8 mouse cellular contexts compared by ENCODE assay signal in the genomic region with DNA sequence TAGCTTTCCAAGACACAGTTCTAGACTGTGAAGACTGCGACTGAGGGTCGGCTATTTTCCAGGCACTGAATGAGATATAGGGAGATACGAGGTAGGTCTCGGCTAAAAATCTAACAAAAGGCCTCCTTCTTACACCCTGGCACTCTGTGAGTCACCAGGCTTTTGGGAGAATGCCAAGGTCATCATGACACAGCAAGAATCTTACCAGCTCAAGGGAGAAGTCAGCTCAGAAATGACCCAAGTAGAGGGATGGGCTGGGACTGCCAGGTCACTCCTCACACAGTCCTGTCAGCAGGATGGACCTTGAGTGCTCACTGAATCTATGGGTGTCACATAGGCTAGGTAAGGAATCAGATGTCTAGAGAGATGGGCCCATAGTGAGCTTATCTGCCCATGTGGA. TPM values are rescaled to one million over a fixed set of nuclear protein-coding genes. Genes with fewer than 3 reads are reported as not detected.
A peak's percentile ranks its signal among the peaks of the same experiment; 100 is the strongest.
DNase-seq lines count a peak whose midpoint lies in the region; ATAC-seq and TF ChIP-seq lines count a peak whose summit lies in the region.

No protein-coding gene starts in this region.

- ATAC-seq in heart, embryonic 11.5 days (replicated peaks; ENCODE audit: insufficient number of reproducible peaks, low FRiP score, low TSS enrichment) = peak; percentile 28; the same call in 1 of the 2 replicates
- ATAC-seq in lung, postnatal 0 days = no peak; the same call in 1 of the 2 replicates
- ATAC-seq in hindbrain, embryonic 16.5 days = no peak
- ATAC-seq in midbrain, embryonic 13.5 days = no peak

- H3K4me1 ChIP-seq in heart, embryonic 11.5 days (ENCODE audit: control insufficient read depth, insufficient read depth, low read length) = 0 out of 2 replicates have a peak, but pooled peaks cover under 1% of the 10 kb centered on the region
- no peaks in the 10 kb centered on the region for H3K4me1 ChIP-seq in lung, postnatal 0 days (ENCODE audit: insufficient read depth, low read depth, low read length)
- H3K4me1 ChIP-seq in hindbrain, embryonic 16.5 days (ENCODE audit: control insufficient read depth, insufficient read depth, low read depth, low read length) = peaks cover 5% of the 10 kb centered on the region
- peaks cover 7% of the 10 kb centered on the region for H3K4me1 ChIP-seq in midbrain, embryonic 13.5 days (replicated peaks)

- WGBS in heart, embryonic 11.5 days (ENCODE audit: insufficient replicate concordance) = 65% methylated on average over 4 of the region's 4 CpGs
- 64% methylated on average over 4 of the region's 4 CpGs for whole genome bisulfite sequencing in lung, postnatal 0 days
- WGBS in hindbrain, embryonic 16.5 days = 80% methylated on average over 4 of the region's 4 CpGs
- 94% methylated on average over 4 of the region's 4 CpGs for WGBS in midbrain, embryonic 13.5 days

- peaks cover 41% of the 10 kb centered on the region for H3K79me3 ChIP-seq in C2C12 (ENCODE audit: low read depth)

- H3K4me2 ChIP-seq in heart, embryonic 11.5 days = peak overlapping the region; percentile 11; the same call in 1 of the 2 replicates
- H3K4me2 ChIP-seq in lung, postnatal 0 days (replicated peaks; ENCODE audit: low read depth, low read length) = no peak overlapping the region
- H3K4me2 ChIP-seq in hindbrain, embryonic 16.5 days (ENCODE audit: low read length) = no peak overlapping the region
- no peak overlapping the region for H3K4me2 ChIP-seq in midbrain, embryonic 13.5 days (replicated peaks)

- no peak overlapping the region for H3K4me3 ChIP-seq in C2C12 (ENCODE audit: insufficient read depth, poor library complexity, severe bottlenecking)
- no peak overlapping the region for H3K4me3 ChIP-seq in heart, embryonic 11.5 days (ENCODE audit: low read depth, low read length)
- H3K4me3 ChIP-seq in lung, postnatal 0 days (ENCODE audit: low read depth, low read length) = no peak overlapping the region
- no peak overlapping the region for H3K4me3 ChIP-seq in hindbrain, embryonic 16.5 days (ENCODE audit: low read length)
- H3K4me3 ChIP-seq in midbrain, embryonic 13.5 days (replicated peaks) = no peak overlapping the region

- H3K36me3 ChIP-seq in C2C12 (ENCODE audit: control insufficient read depth, insufficient read depth) = peaks cover 27% of the 10 kb centered on the region
- H3K36me3 ChIP-seq in heart, embryonic 11.5 days (ENCODE audit: control insufficient read depth, insufficient read depth, low read length) = no peaks in the 10 kb centered on the region
- H3K36me3 ChIP-seq in lung, postnatal 0 days (ENCODE audit: insufficient read depth, low read length) = no peaks in the 10 kb centered on the region
- no peaks in the 10 kb centered on the region for H3K36me3 ChIP-seq in hindbrain, embryonic 16.5 days (ENCODE audit: control insufficient read depth, insufficient read depth, low read length)
- H3K36me3 ChIP-seq in midbrain, embryonic 13.5 days = no peaks in the 10 kb centered on the region

- TF ChIP-seq EP300 in lung, postnatal 0 days (IDR thresholded peaks at IDR 0.05) = 0 out of 2 replicates have a peak, but pooled peaks have one; percentile 16

- peak overlapping the region; percentile 30 for H3ac ChIP-seq in C2C12 (ENCODE audit: control insufficient read depth, insufficient read length, low read depth)

- H3K9ac ChIP-seq in heart, embryonic 11.5 days (ENCODE audit: low read depth, low read length) = no peak overlapping the region
- H3K9ac ChIP-seq in lung, postnatal 0 days (replicated peaks; ENCODE audit: low read depth) = no peak overlapping the region
- H3K9ac ChIP-seq in hindbrain, embryonic 16.5 days (ENCODE audit: low read depth, low read length) = no peak overlapping the region
- H3K9ac ChIP-seq in midbrain, embryonic 13.5 days (replicated peaks) = no peak overlapping the region

- peak; percentile 39 to 64 for DNase-seq in adrenal gland, adult 18-20 months (ENCODE audit: low spot score in 2 of 2)
- DNase-seq in lung, postnatal 0 days (ENCODE audit: low spot score) = peak; percentile 57
- DNase-seq in yolk sac, embryonic 10.5 days (ENCODE audit: low spot score) = peak; percentile 12
- no peak for DNase-seq in left cerebral cortex, adult 8-10 months (ENCODE audit: low spot score in 2 of 2)

- peaks cover 83% of the 10 kb centered on the region for H3K79me2 ChIP-seq in C2C12 (ENCODE audit: control insufficient read depth, insufficient read depth)

- peak overlapping the region; percentile 57 for H3K27ac ChIP-seq in heart, embryonic 11.5 days (ENCODE audit: low read depth, low read length)
- no peak overlapping the region for H3K27ac ChIP-seq in lung, postnatal 0 days (ENCODE audit: low read length)
- no peak overlapping the region for H3K27ac ChIP-seq in hindbrain, embryonic 16.5 days (ENCODE audit: low read depth, low read length)
- no peak overlapping the region for H3K27ac ChIP-seq in midbrain, embryonic 13.5 days

- H3K9me3 ChIP-seq in heart, embryonic 11.5 days (replicated peaks; ENCODE audit: control insufficient read depth, low read length) = no peaks in the 10 kb centered on the region
- no peaks in the 10 kb centered on the region for H3K9me3 ChIP-seq in lung, postnatal 0 days (ENCODE audit: low read length)
- no peaks in the 10 kb centered on the region for H3K9me3 ChIP-seq in hindbrain, embryonic 16.5 days (ENCODE audit: control insufficient read depth, low read length)
- H3K9me3 ChIP-seq in midbrain, embryonic 13.5 days = no peaks in the 10 kb centered on the region

- no peaks in the 10 kb centered on the region for H3K27me3 ChIP-seq in C2C12 (ENCODE audit: control insufficient read depth, insufficient read depth, insufficient read length)
- no peaks in the 10 kb centered on the region for H3K27me3 ChIP-seq in heart, embryonic 11.5 days (ENCODE audit: control insufficient read depth, insufficient read depth, low read length)
- H3K27me3 ChIP-seq in lung, postnatal 0 days (replicated peaks; ENCODE audit: insufficient read depth, low read length) = no peaks in the 10 kb centered on the region
- no peaks in the 10 kb centered on the region for H3K27me3 ChIP-seq in hindbrain, embryonic 16.5 days (replicated peaks; ENCODE audit: control insufficient read depth, insufficient read depth, low read length)
- H3K27me3 ChIP-seq in midbrain, embryonic 13.5 days = no peaks in the 10 kb centered on the region

- no peak for TF ChIP-seq CTCF in C2C12 (IDR thresholded peaks at IDR 0.05; ENCODE audit: control insufficient read depth, insufficient read depth, insufficient read length)
- no peak for TF ChIP-seq CTCF in lung, postnatal 0 days (IDR thresholded peaks at IDR 0.05)

TF ChIP-seq in C2C12, 6 proteins besides CTCF, POLR2A, EP300 and RAD21 (continues in another document):
- TF ChIP-seq FOSL1 (IDR thresholded peaks at IDR 0.05; ENCODE audit: insufficient read depth, low read length, poor library complexity, severe bottlenecking) (no peak), MYOD1 (IDR thresholded peaks at IDR 0.05; ENCODE audit: control insufficient read depth, insufficient read length, low read depth) (no peak), USF1 (IDR thresholded peaks at IDR 0.05; ENCODE audit: low read depth) (no peak), MAX (IDR thresholded peaks at IDR 0.05) (no peak)

RNA-seq across cellular contexts. Expression of a gene that starts 3.8 kb away (rescaled TPM):
- polyA plus RNA-seq in C2C12 (2012; fragmentation: generic; extraction: Trizol) = 148 TPM
- 100 to 1,000 TPM; 195 to 261 TPM for total RNA-seq in adrenal gland, adult 18-20 months (2021)
- polyA plus RNA-seq in heart, embryonic 11.5 days (2014; fragmentation: Nextera tagmentation; extraction: Ambion mirVana) = 25.7 and 26.6 TPM in 2 replicates
- 24.9 and 27.6 TPM in 2 replicates for polyA plus RNA-seq in lung, postnatal 0 days (2015; fragmentation: Nextera tagmentation; extraction: Ambion mirVana)
- 10 to 100 TPM; 32.6 to 42.0 (median 37.0) TPM for total RNA-seq in left cerebral cortex, adult 8-10 months (2022)
- polyA plus RNA-seq in hindbrain, embryonic 16.5 days (2015; fragmentation: Nextera tagmentation; extraction: Ambion mirVana) = 46.0 and 50.8 TPM in 2 replicates
- 58.6 and 64.0 TPM in 2 replicates for polyA plus RNA-seq in midbrain, embryonic 13.5 days (2015; fragmentation: Nextera tagmentation; extraction: Ambion mirVana)

RNA-seq across cellular contexts. Expression of a gene that starts 32.1 kb away (rescaled TPM):
- 37.1 TPM for polyA plus RNA-seq in C2C12 (2012; fragmentation: generic; extraction: Trizol)
- total RNA-seq in adrenal gland, adult 18-20 months (2021) = 10 to 100 TPM; 56.8 to 63.6 TPM
- 19.4 and 23.2 TPM in 2 replicates for polyA plus RNA-seq in heart, embryonic 11.5 days (2014; fragmentation: Nextera tagmentation; extraction: Ambion mirVana)
- 15.1 and 16.6 TPM in 2 replicates for polyA plus RNA-seq in lung, postnatal 0 days (2015; fragmentation: Nextera tagmentation; extraction: Ambion mirVana)
- total RNA-seq in left cerebral cortex, adult 8-10 months (2022) = 10 to 100 TPM; 47.2 to 59.1 (median 51.5) TPM
- 14.3 and 17.1 TPM in 2 replicates for polyA plus RNA-seq in hindbrain, embryonic 16.5 days (2015; fragmentation: Nextera tagmentation; extraction: Ambion mirVana)
- 17.8 and 19.2 TPM in 2 replicates for polyA plus RNA-seq in midbrain, embryonic 13.5 days (2015; fragmentation: Nextera tagmentation; extraction: Ambion mirVana)

RNA-seq across cellular contexts. Expression of a gene that starts 32.1 kb away (rescaled TPM):
- 11.5 TPM for polyA plus RNA-seq in C2C12 (2012; fragmentation: generic; extraction: Trizol)
- 10 to 100 TPM; 26.7 to 27.1 TPM for total RNA-seq in adrenal gland, adult 18-20 months (2021)
- 21.8 and 23.8 TPM in 2 replicates for polyA plus RNA-seq in heart, embryonic 11.5 days (2014; fragmentation: Nextera tagmentation; extraction: Ambion mirVana)
- polyA plus RNA-seq in lung, postnatal 0 days (2015; fragmentation: Nextera tagmentation; extraction: Ambion mirVana) = 36.9 and 42.9 TPM in 2 replicates
- 10 to 100 TPM; 16.8 to 29.9 (median 20.9) TPM for total RNA-seq in left cerebral cortex, adult 8-10 months (2022)
- 35.5 and 37.9 TPM in 2 replicates for polyA plus RNA-seq in hindbrain, embryonic 16.5 days (2015; fragmentation: Nextera tagmentation; extraction: Ambion mirVana)
- polyA plus RNA-seq in midbrain, embryonic 13.5 days (2015; fragmentation: Nextera tagmentation; extraction: Ambion mirVana) = 33.7 and 37.7 TPM in 2 replicates

RNA-seq across cellular contexts. Expression of a gene that starts 52.0 kb away (rescaled TPM):
- polyA plus RNA-seq in C2C12 (2012; fragmentation: generic; extraction: Trizol) = 18.5 TPM
- total RNA-seq in adrenal gland, adult 18-20 months (2021) = 10 to 100 TPM; 19.0 to 20.5 TPM
- 10.5 and 14.5 TPM in 2 replicates for polyA plus RNA-seq in heart, embryonic 11.5 days (2014; fragmentation: Nextera tagmentation; extraction: Ambion mirVana)
- 25.0 and 25.6 TPM in 2 replicates for polyA plus RNA-seq in lung, postnatal 0 days (2015; fragmentation: Nextera tagmentation; extraction: Ambion mirVana)
- 1 to 10 TPM; 2.8 to 4.5 (median 3.7) TPM for total RNA-seq in left cerebral cortex, adult 8-10 months (2022)
- 7.5 and 8.2 TPM in 2 replicates for polyA plus RNA-seq in hindbrain, embryonic 16.5 days (2015; fragmentation: Nextera tagmentation; extraction: Ambion mirVana)
- 7.0 and 8.5 TPM in 2 replicates for polyA plus RNA-seq in midbrain, embryonic 13.5 days (2015; fragmentation: Nextera tagmentation; extraction: Ambion mirVana)

RNA-seq across cellular contexts. Expression of a gene that starts 52.2 kb away (rescaled TPM):
- 60.7 TPM for polyA plus RNA-seq in C2C12 (2012; fragmentation: generic; extraction: Trizol)
- 10 to 100 TPM; 61.4 to 63.9 TPM for total RNA-seq in adrenal gland, adult 18-20 months (2021)
- polyA plus RNA-seq in heart, embryonic 11.5 days (2014; fragmentation: Nextera tagmentation; extraction: Ambion mirVana) = 66.5 and 71.0 TPM in 2 replicates
- 53.0 and 56.2 TPM in 2 replicates for polyA plus RNA-seq in lung, postnatal 0 days (2015; fragmentation: Nextera tagmentation; extraction: Ambion mirVana)
- total RNA-seq in left cerebral cortex, adult 8-10 months (2022) = 10 to 100 TPM; 62.8 to 70.3 (median 68.1) TPM
- polyA plus RNA-seq in hindbrain, embryonic 16.5 days (2015; fragmentation: Nextera tagmentation; extraction: Ambion mirVana) = 72.9 and 74.6 TPM in 2 replicates
- polyA plus RNA-seq in midbrain, embryonic 13.5 days (2015; fragmentation: Nextera tagmentation; extraction: Ambion mirVana) = 66.7 and 68.8 TPM in 2 replicates

Comparison
In these comparisons a context has a peak if more than half of its experiments do, and no peak if none do; other contexts are left out.
1. DNase-seq: peak in adrenal gland, adult 18-20 months (2 of 2), lung, postnatal 0 days (single experiment) and yolk sac, embryonic 10.5 days (single experiment); none in left cerebral cortex, adult 8-10 months (0 of 2).